Mouse (Mus musculus) neural tube, embryonic 13.5 days (tissue): ENCODE measurements around the gene Faap20. TPM values are rescaled to one million over a fixed set of nuclear protein-coding genes. Genes with fewer than 3 reads are reported as not detected.
A peak's percentile ranks its signal among the peaks of the same experiment; 100 is the strongest.

Experiments used
- ATAC-seq: fragments of 200-750 bp; cut with Nextera tagmentation; 2 replicates; pipeline ENCODE4 v1.8.0; 2017; ENCODE audit warnings: low read depth, mild to moderate bottlenecking, moderate TSS enrichment, moderate library complexity
- H3K27ac ChIP-seq: fragments of 300-500 bp; sonication (generic); replicated peaks from 2 replicates; pipeline ENCODE4 v1.5.1; 2015; ENCODE audit warnings: moderate library complexity, mild to moderate bottlenecking, inconsistent platforms
- H3K27me3 ChIP-seq: fragments of 300-500 bp; sonication (generic); 2 replicates; pipeline ENCODE4 v1.6.1; 2015; ENCODE audit warnings: mild to moderate bottlenecking, inconsistent platforms
- H3K36me3 ChIP-seq: fragments of 300-500 bp; sonication (generic); 2 replicates; pipeline ENCODE4 v1.6.1; 2015; ENCODE audit warnings: mild to moderate bottlenecking, inconsistent platforms
- H3K4me1 ChIP-seq: fragments of 300-500 bp; sonication (generic); replicated peaks from 2 replicates; pipeline ENCODE4 v1.6.1; 2015; ENCODE audit warnings: inconsistent platforms
- H3K4me2 ChIP-seq: fragments of 300-500 bp; sonication (generic); 2 replicates; pipeline ENCODE4 v1.6.1; 2015; ENCODE audit warnings: inconsistent platforms, mild to moderate bottlenecking, moderate library complexity
- H3K4me3 ChIP-seq: fragments of 300-500 bp; sonication (generic); 2 replicates; pipeline ENCODE4 v1.5.1; 2015; ENCODE audit warnings: mild to moderate bottlenecking, inconsistent platforms
- H3K9ac ChIP-seq: fragments of 300-500 bp; sonication (generic); 2 replicates; pipeline ENCODE4 v1.6.1; 2015; ENCODE audit warnings: moderate library complexity, mild to moderate bottlenecking, inconsistent platforms
- H3K9me3 ChIP-seq: fragments of 300-500 bp; sonication (generic); 2 replicates; pipeline ENCODE4 v1.6.1; 2016; ENCODE audit warnings: inconsistent platforms
- WGBS: fragments of 180-500 bp; shearing (Covaris S2); methylation state at CpG from one replicate; pipeline ENCODE4 v1.1.7; 2015; 5-methylcytosine and 5-hydroxymethylcytosine counted together
- polyA plus RNA-seq: library from polyadenylated mRNA; unstranded; fragments of >200 nt; fragmentation: Nextera tagmentation; extraction: Ambion mirVana; gene quantifications from 2 replicates; pipeline ENCODE4 v1.2.1, GENCODE M21; 2015

Gene Faap20
- polyA plus RNA-seq, 1 experiment from 2014 or later = 76.3 TPM

- Histone ChIP-seq H3K27me3 (no peaks in the 10 kb centered on the region), H3K27ac (no peak overlapping the region), H3K4me3 (no peak overlapping the region), H3K36me3 (0 out of 2 replicates have a peak, but pooled peaks cover 10% of the 10 kb centered on the region), H3K9ac (peak overlapping the region; percentile 41), H3K4me1 (peaks cover 86% of the 10 kb centered on the region), H3K9me3 (no peaks in the 10 kb centered on the region), H3K4me2 (peak overlapping the region; percentile 100)
- no peak for ATAC-seq
- WGBS = 74% methylated on average over 10 of the region's 10 CpGs
Measured at GRCm38 (mm10) chr4:155214793-155215192, 34.8 kb upstream of the Faap20 start.

- 0 out of 2 replicates have a peak, but pooled peaks cover 10% of the 10 kb centered on the region for H3K36me3 ChIP-seq
- no peaks in the 10 kb centered on the region for H3K27me3 ChIP-seq
- no peak for ATAC-seq
- WGBS = 55% methylated on average over 9 of the region's 9 CpGs
- H3K27ac ChIP-seq = peak overlapping the region; percentile 74; the same call in 1 of the 2 replicates
- no peaks in the 10 kb centered on the region for H3K9me3 ChIP-seq
- peak overlapping the region; percentile 100 for H3K4me2 ChIP-seq
- H3K4me1 ChIP-seq = peaks cover 88% of the 10 kb centered on the region
- 0 out of 2 replicates have a peak overlapping the region, but pooled peaks have one; percentile 41 for H3K9ac ChIP-seq
- no peak overlapping the region for H3K4me3 ChIP-seq
Measured at GRCm38 (mm10) chr4:155215203-155215602, 34.4 kb upstream of the Faap20 start.

- Histone ChIP-seq H3K36me3 (0 out of 2 replicates have a peak, but pooled peaks cover 2% of the 10 kb centered on the region), H3K9me3 (no peaks in the 10 kb centered on the region), H3K27me3 (no peaks in the 10 kb centered on the region), H3K4me3 (peak overlapping the region; percentile 8; the same call in 1 of the 2 replicates), H3K27ac (peak overlapping the region; percentile 74), H3K9ac (peak overlapping the region; percentile 41; the same call in 1 of the 2 replicates), H3K4me2 (peak overlapping the region; percentile 100), H3K4me1 (peaks cover 96% of the 10 kb centered on the region)
- WGBS = 50% methylated on average over 12 of the region's 12 CpGs
- ATAC-seq = no peak
Measured at GRCm38 (mm10) chr4:155215773-155216630, 33.6 kb upstream of the Faap20 start.

- H3K27ac ChIP-seq = peak overlapping the region; percentile 74; the same call in 1 of the 2 replicates
- H3K4me3 ChIP-seq = 0 out of 2 replicates have a peak overlapping the region, but pooled peaks have one; percentile 5
- 52% methylated on average over 12 of the region's 12 CpGs for WGBS
- no peaks in the 10 kb centered on the region for H3K36me3 ChIP-seq
- no peak for ATAC-seq
- H3K4me2 ChIP-seq = peak overlapping the region; percentile 100
- no peaks in the 10 kb centered on the region for H3K27me3 ChIP-seq
- no peaks in the 10 kb centered on the region for H3K9me3 ChIP-seq
- H3K4me1 ChIP-seq = peaks cover 95% of the 10 kb centered on the region
- H3K9ac ChIP-seq = no peak overlapping the region
Measured at GRCm38 (mm10) chr4:155217241-155218103, 32.1 kb upstream of the Faap20 start.

- no peak for ATAC-seq
- H3K27me3 ChIP-seq = no peaks in the 10 kb centered on the region
- no peaks in the 10 kb centered on the region for H3K9me3 ChIP-seq
- WGBS = 79% methylated on average over 9 of the region's 9 CpGs
- H3K4me1 ChIP-seq = peaks cover 88% of the 10 kb centered on the region
- peak overlapping the region; percentile 84 for H3K4me3 ChIP-seq
- H3K9ac ChIP-seq = peak overlapping the region; percentile 98; the same call in 1 of the 2 replicates
- H3K4me2 ChIP-seq = peak overlapping the region; percentile 100
- H3K36me3 ChIP-seq = no peaks in the 10 kb centered on the region
- H3K27ac ChIP-seq = no peak overlapping the region
Measured at GRCm38 (mm10) chr4:155218104-155218732, 31.4 kb upstream of the Faap20 start.

GRCm38 (mm10) chr4:155219271-155220212 lies 30.1 kb upstream of the Faap20 start:
- H3K27me3 ChIP-seq = no peaks in the 10 kb centered on the region
- H3K36me3 ChIP-seq = no peaks in the 10 kb centered on the region
- H3K9ac ChIP-seq = peak overlapping the region; percentile 98
- H3K4me1 ChIP-seq = peaks cover 81% of the 10 kb centered on the region
- H3K9me3 ChIP-seq = no peaks in the 10 kb centered on the region
- peak overlapping the region; percentile 100 for H3K4me2 ChIP-seq
- H3K4me3 ChIP-seq = peak overlapping the region; percentile 84
- ATAC-seq = no peak
- peak overlapping the region; percentile 97 for H3K27ac ChIP-seq
- WGBS = 48% methylated on average over 12 of the region's 12 CpGs

- H3K4me2 ChIP-seq = peak overlapping the region; percentile 100
- peaks cover 72% of the 10 kb centered on the region for H3K4me1 ChIP-seq
- H3K4me3 ChIP-seq = peak overlapping the region; percentile 84
- no peaks in the 10 kb centered on the region for H3K27me3 ChIP-seq
- peak overlapping the region; percentile 98 for H3K9ac ChIP-seq
- H3K9me3 ChIP-seq = no peaks in the 10 kb centered on the region
- H3K36me3 ChIP-seq = no peaks in the 10 kb centered on the region
- 4% methylated on average over 14 of the region's 14 CpGs for WGBS
- no peak for ATAC-seq
- peak overlapping the region; percentile 97 for H3K27ac ChIP-seq
Measured at GRCm38 (mm10) chr4:155220213-155221100, 29.1 kb upstream of the Faap20 start.

- Histone ChIP-seq H3K4me3 (peak overlapping the region; percentile 84), H3K27me3 (no peaks in the 10 kb centered on the region), H3K4me1 (peaks cover 65% of the 10 kb centered on the region), H3K9me3 (no peaks in the 10 kb centered on the region), H3K27ac (peak overlapping the region; percentile 97), H3K36me3 (no peaks in the 10 kb centered on the region), H3K9ac (peak overlapping the region; percentile 98), H3K4me2 (peak overlapping the region; percentile 100)
- under 1% methylated on average over 7 of the region's 7 CpGs for WGBS
- ATAC-seq = no peak
Measured at GRCm38 (mm10) chr4:155221106-155221505, 28.5 kb upstream of the Faap20 start.

GRCm38 (mm10) chr4:155221599-155222551 lies 27.7 kb upstream of the Faap20 start:
- WGBS = under 1% methylated on average over 84 of the region's 93 CpGs
- Histone ChIP-seq H3K4me2 (peak overlapping the region; percentile 100), H3K27me3 (no peaks in the 10 kb centered on the region), H3K4me3 (peak overlapping the region; percentile 84), H3K4me1 (peaks cover 58% of the 10 kb centered on the region), H3K9me3 (no peaks in the 10 kb centered on the region), H3K36me3 (no peaks in the 10 kb centered on the region), H3K27ac (peak overlapping the region; percentile 97), H3K9ac (peak overlapping the region; percentile 98)
- no peak for ATAC-seq
